Mouse (Mus musculus) CH12.LX (cell line): ENCODE data around the gene BC030867.

Experiments used
- E2F4 ChIP-seq: IDR thresholded peaks from 2 replicates; pipeline ENCODE4 v1.6.1; 2011; ENCODE audit warnings: low read depth, low read length, improper control_type of control experiment; ENCODE audit not compliant: insufficient replicate concordance
- EP300 ChIP-seq: IDR thresholded peaks from 2 replicates; pipeline ENCODE4 v1.6.1; 2011; ENCODE audit warnings: low read length, improper control_type of control experiment
- MXI1 ChIP-seq: IDR thresholded peaks from 2 replicates; pipeline ENCODE4 v1.6.1; 2011; ENCODE audit warnings: mild to moderate bottlenecking, low read depth, low read length, improper control_type of control experiment
- MYC ChIP-seq: IDR thresholded peaks from 2 replicates; pipeline ENCODE4 v1.6.1; 2011; ENCODE audit warnings: low read depth, mild to moderate bottlenecking, improper control_type of control experiment, low read length
- POLR2A ChIP-seq: IDR thresholded peaks from 2 replicates; pipeline ENCODE4 v1.6.1; 2011; ENCODE audit warnings: low read depth, mild to moderate bottlenecking, improper control_type of control experiment, low read length
- POLR2AphosphoS2 ChIP-seq: IDR thresholded peaks from 2 replicates; pipeline ENCODE4 v1.6.1; 2011; ENCODE audit warnings: low read depth, low read length, improper control_type of control experiment
- RAD21 ChIP-seq: IDR thresholded peaks from 2 replicates; pipeline ENCODE4 v1.6.1; 2011; ENCODE audit warnings: low read depth, mild to moderate bottlenecking, low read length, improper control_type of control experiment, moderate library complexity
- RCOR1 ChIP-seq: conservative IDR thresholded peaks from 2 replicates; pipeline ENCODE4 v1.6.1; 2012; ENCODE audit warnings: low read depth, mild to moderate bottlenecking, inconsistent platforms, low read length, improper control_type of control experiment
- SIN3A ChIP-seq: IDR thresholded peaks from 2 replicates; pipeline ENCODE4 v1.6.1; 2012; ENCODE audit warnings: low read length, improper control_type of control experiment, inconsistent platforms
- TBP ChIP-seq: conservative IDR thresholded peaks from 2 replicates; pipeline ENCODE4 v1.6.1; 2011; ENCODE audit warnings: low read depth, low read length, improper control_type of control experiment
- TCF12 ChIP-seq: IDR thresholded peaks from 2 replicates; pipeline ENCODE4 v1.6.1; 2014; ENCODE audit warnings: low read depth, mild to moderate bottlenecking, inconsistent platforms, low read length, improper control_type of control experiment
- UBTF ChIP-seq: IDR thresholded peaks from 2 replicates; pipeline ENCODE4 v1.6.1; 2012; ENCODE audit warnings: low read depth, mild to moderate bottlenecking, inconsistent platforms, low read length, improper control_type of control experiment, moderate library complexity
- ZNF384 ChIP-seq: IDR thresholded peaks from 2 replicates; pipeline ENCODE4 v1.6.1; 2012; ENCODE audit warnings: low read depth, low read length, improper control_type of control experiment, inconsistent platforms

GRCm38 (mm10) chr11:102207825-102208777, 40.6 kb upstream of the BC030867 start:
- TF ChIP-seq TBP (no peak), POLR2A (no peak), E2F4 (no peak), UBTF (no peak), TCF12 (no peak), EP300 (peak; percentile 59), POLR2AphosphoS2 (no peak), ZNF384 (no peak), RCOR1 (no peak), MXI1 (no peak), RAD21 (no peak), SIN3A (no peak), MYC (no peak)
